Mouse (Mus musculus) left cerebral cortex, adult 2 months (tissue): Measurements from ENCODE around the gene Rnf222. TPM values are rescaled to one million over a fixed set of nuclear protein-coding genes. Genes with fewer than 3 reads are reported as not detected.
A peak's percentile ranks its signal among the peaks of the same experiment; 100 is the strongest.
"Not testable (repeated sequence)": the region's sequence is repeated elsewhere in the genome, so short reads cannot be mapped to it uniquely, and the experiment has no call there.

Experiments used
- DNase-seq, 2 experiments: peaks; one replicate each; pipeline ENCODE4 v3.0.0; 2021 to 2022; ENCODE audit warnings: low spot score in 2 of 2, mixed read lengths in 1 of 2; ENCODE audit errors: extremely low spot score in 1 of 2
- H3K27ac ChIP-seq: fragments of 200-600 bp; 2 replicates; pipeline ENCODE4 v1.8.1; 2022
- H3K4me3 ChIP-seq: fragments of 200-600 bp; 2 replicates; pipeline ENCODE4 v1.8.1; 2022
- CTCF ChIP-seq: fragments of 200-600 bp; IDR thresholded peaks from 2 replicates; pipeline ENCODE4 v1.8.1; 2022; ENCODE audit warnings: antibody characterized with exemption, mild to moderate bottlenecking, moderate library complexity
- intact Hi-C: fragments of 180-260 bp; cut with DNase I; formaldehyde crosslinking; loops from one replicate; pipeline ENCODE4 v1.15.1; 2025
- total RNA-seq, 2 experiments: library from RNA; stranded (reverse); gene quantifications; 2 replicates each; pipeline ENCODE4 v1.2.3; 2021

Rnf222 gene
- total RNA-seq, 2 experiments from 2014 or later, result not detected

- DNase-seq, result no peak
- no peak for TF ChIP-seq CTCF
- intact Hi-C loops, result no loop called here
- Histone ChIP-seq H3K4me3 (no peak overlapping the region), H3K27ac (no peak overlapping the region)
Observed at GRCm38 (mm10) chr11:68924749-68925148, 36.4 kb downstream of the Rnf222 start.

- TF ChIP-seq CTCF, result no peak
- intact Hi-C loops, result no loop called here
- Histone ChIP-seq H3K27ac (no peak within 1 kb of the TSS), H3K4me3 (no peak within 1 kb of the TSS)
- DNase-seq, result no peak
Observed at GRCm38 (mm10) chr11:68926981-68927380, 38.6 kb downstream of the Rnf222 start, which contains the start of gene Odf4. TSS of gene Odf4 (minus strand) at chr11:68927081.

- Histone ChIP-seq H3K4me3 (no peak overlapping the region), H3K27ac (no peak overlapping the region)
- no peak for DNase-seq
- no peak for TF ChIP-seq CTCF
- intact Hi-C loops, result no loop called here
Observed at GRCm38 (mm10) chr11:68929947-68930346, 41.6 kb downstream of the Rnf222 start.

- no peak for TF ChIP-seq CTCF
- no peak for DNase-seq
- intact Hi-C loops, result no loop called here
- no peak overlapping the region for H3K27ac ChIP-seq
- H3K4me3 ChIP-seq, result no peak overlapping the region
Observed at GRCm38 (mm10) chr11:68933885-68934507, 45.6 kb downstream of the Rnf222 start.

GRCm38 (mm10) chr11:68936951-68937350, 48.6 kb downstream of the Rnf222 start:
- intact Hi-C loops, DNase-seq, H3K4me3 ChIP-seq, H3K27ac ChIP-seq: not testable (repeated sequence)

GRCm38 (mm10) chr11:68939451-68940304, 51.3 kb downstream of the Rnf222 start:
- H3K4me3 ChIP-seq, result peak overlapping the region; percentile 57
- no peak for TF ChIP-seq CTCF
- peak overlapping the region; percentile 80 for H3K27ac ChIP-seq
- DNase-seq, result peak; percentile 80 to 87
- intact Hi-C loops, result loop anchor here (2.0 kb wide), 2 partner anchors 27 to 35 kb away; no protein-coding TSS in a partner anchor

GRCm38 (mm10) chr11:68940516-68940915, 52.2 kb downstream of the Rnf222 start:
- DNase-seq, result no peak
- no peak for TF ChIP-seq CTCF
- Histone ChIP-seq H3K27ac (peak overlapping the region; percentile 78; the same call in 1 of the 2 replicates), H3K4me3 (peak overlapping the region; percentile 57)
- intact Hi-C loops, result no loop called here

- intact Hi-C loops, result no loop called here
- Histone ChIP-seq H3K27ac (no peak overlapping the region), H3K4me3 (no peak overlapping the region)
- no peak for DNase-seq
- no peak for TF ChIP-seq CTCF
Observed at GRCm38 (mm10) chr11:68942731-68943130, 54.4 kb downstream of the Rnf222 start.

GRCm38 (mm10) chr11:68945245-68945644, 56.9 kb downstream of the Rnf222 start:
- no peak for TF ChIP-seq CTCF
- intact Hi-C loops, result no loop called here
- no peak for DNase-seq
- no peak overlapping the region for H3K27ac ChIP-seq
- no peak overlapping the region for H3K4me3 ChIP-seq

Other genes starting within 250 kb of the Rnf222 start
- gene Myh10, start 197.0 kb upstream of the Rnf222 start, total RNA-seq, result 100 to 1,000 TPM; 219 to 221 TPM
- 100 to 1,000 TPM; 108 to 115 TPM for gene Ndel1, start 16.7 kb upstream of the Rnf222 start, total RNA-seq
- 100 to 1,000 TPM; 727 to 749 TPM for gene Rpl26, start 13.0 kb downstream of the Rnf222 start, total RNA-seq
- under 1 TPM; 0.44 to 0.95 TPM for gene Odf4, start 38.5 kb downstream of the Rnf222 start, total RNA-seq
- 10 to 100 TPM; 22.4 to 22.6 TPM for gene Arhgef15, start 68.9 kb downstream of the Rnf222 start, total RNA-seq
- 1 to 10 TPM; 5.0 to 5.2 TPM for gene Slc25a35, start 79.6 kb downstream of the Rnf222 start, total RNA-seq
- gene Rangrf, start 86.6 kb downstream of the Rnf222 start, total RNA-seq, result 10 to 100 TPM; 15.7 to 17.0 TPM
- gene Pfas, start 119.9 kb downstream of the Rnf222 start, total RNA-seq, result 10 to 100 TPM; 20.1 to 24.7 TPM
- 10 to 100 TPM; 38.7 to 39.8 TPM for gene Ctc1, start 127.4 kb downstream of the Rnf222 start, total RNA-seq
- under 1 TPM; 0.25 to 0.30 TPM for gene Aurkb, start 157.1 kb downstream of the Rnf222 start, total RNA-seq
- gene Borcs6, start 171.2 kb downstream of the Rnf222 start, total RNA-seq, result 10 to 100 TPM; 31.1 to 33.8 TPM
- gene Tmem107, start 182.3 kb downstream of the Rnf222 start, total RNA-seq, result 10 to 100 TPM; 23.3 to 28.0 TPM
- gene Vamp2, start 199.9 kb downstream of the Rnf222 start, total RNA-seq, result 1,000 to 10,000 TPM; 1,115 to 1,119 TPM
- gene Per1, start 206.7 kb downstream of the Rnf222 start, total RNA-seq, result 100 to 1,000 TPM; 114 to 185 TPM
- under 1 TPM; 0.57 to 0.82 TPM for gene Hes7, start 231.9 kb downstream of the Rnf222 start, total RNA-seq
- gene 9130213A22Rik, start 234.0 kb downstream of the Rnf222 start, total RNA-seq, result 1 to 10 TPM; 1.3 to 1.4 TPM
- 1 to 10 TPM; 6.5 TPM for gene Aloxe3, start 237.3 kb downstream of the Rnf222 start, total RNA-seq